Mouse (Mus musculus): Measurements from ENCODE around the gene A730071L15Rik. TPM values are rescaled to one million over a fixed set of nuclear protein-coding genes. Genes with fewer than 3 reads are reported as not detected.

Gene A730071L15Rik
- total RNA-seq, 4 experiments from 2014 or later, result not detected

Other genes starting within 250 kb of the A730071L15Rik start
- 1 to 10 TPM; 1.5 to 5.7 (median 3.0) TPM for gene Gck, start 249.9 kb upstream of the A730071L15Rik start, total RNA-seq (2022)
- gene Ykt6, start 244.3 kb upstream of the A730071L15Rik start, total RNA-seq (2022), result 10 to 100 TPM; 40.4 to 47.2 (median 42.3) TPM
- 100 to 1,000 TPM; 146 to 169 (median 160) TPM for gene Camk2b, start 133.7 kb upstream of the A730071L15Rik start, total RNA-seq (2022)
- gene Nudcd3, start 386 bp downstream of the A730071L15Rik start, total RNA-seq (2022), result 10 to 100 TPM; 70.9 to 77.9 (median 76.1) TPM
- under 1 TPM in 3 of 4 experiments, not detected in 1; 0.07 to 0.32 (median 0.12) TPM for gene Npc1l1, start 30.1 kb downstream of the A730071L15Rik start, total RNA-seq (2022)
- gene Ddx56, start 67.7 kb downstream of the A730071L15Rik start, total RNA-seq (2022), result 10 to 100 TPM; 20.6 to 26.3 (median 21.5) TPM
- gene Tmed4, start 74.8 kb downstream of the A730071L15Rik start, total RNA-seq (2022), result 10 to 100 TPM; 64.3 to 69.4 (median 66.1) TPM
- 100 to 1,000 TPM; 653 to 755 (median 701) TPM for gene Ogdh, start 91.6 kb downstream of the A730071L15Rik start, total RNA-seq (2022)
- gene Zmiz2, start 189.0 kb downstream of the A730071L15Rik start, total RNA-seq (2022), result 10 to 100 TPM; 50.7 to 65.8 (median 53.6) TPM
- gene Ppia, start 215.4 kb downstream of the A730071L15Rik start, total RNA-seq (2022), result 100 to 1,000 TPM; 189 to 256 (median 213) TPM
- 10 to 100 TPM; 47.7 to 58.3 (median 56.0) TPM for gene H2afv, start 244.4 kb downstream of the A730071L15Rik start, total RNA-seq (2022)